Mouse (Mus musculus): Measurements from ENCODE around the gene Gm1673. TPM values are rescaled to one million over a fixed set of nuclear protein-coding genes. Genes with fewer than 3 reads are reported as not detected.
A peak's percentile ranks its signal among the peaks of the same experiment; 100 is the strongest.

Gm1673 gene
- polyA plus RNA-seq, 1 experiment from 2014 or later: 164 TPM

GRCm38 (mm10) chr5:33982731-33983259 lies 438 bp upstream of the Gm1673 start:
- DNase-seq (ENCODE audit: low spot score) (no peak), ATAC-seq (replicated peaks; ENCODE audit: insufficient number of reproducible peaks, low FRiP score, low TSS enrichment, low read depth) (peak; percentile 53)
- WGBS: 3% methylated on average over 25 of the region's 26 CpGs
- H3K4me1 ChIP-seq (ENCODE audit: control insufficient read depth, insufficient read depth, low read length): no peaks in the 10 kb centered on the region; the same call in 1 of the 2 replicates
- H3K36me3 ChIP-seq (replicated peaks; ENCODE audit: control insufficient read depth, insufficient read depth, low read depth, low read length): no peaks in the 10 kb centered on the region
- no peaks in the 10 kb centered on the region; the same call in 1 of the 2 replicates for H3K9me3 ChIP-seq (replicated peaks; ENCODE audit: control insufficient read depth, low read length)
- peak overlapping the region; percentile 94 for H3K4me2 ChIP-seq (ENCODE audit: low read depth, low read length)
- peak overlapping the region; percentile 87 for H3K4me3 ChIP-seq (ENCODE audit: low read depth, low read length)
- H3K27ac ChIP-seq (replicated peaks; ENCODE audit: low read depth, low read length): peak overlapping the region; percentile 70
- peak overlapping the region; percentile 88 for H3K9ac ChIP-seq (replicated peaks; ENCODE audit: low read length)
- H3K27me3 ChIP-seq (ENCODE audit: control insufficient read depth, insufficient read depth, low read length): no peaks in the 10 kb centered on the region

- peaks cover 46% of the 10 kb centered on the region for H3K27me3 ChIP-seq (ENCODE audit: control insufficient read depth, insufficient read depth, low read length)
- no peaks in the 10 kb centered on the region for H3K36me3 ChIP-seq (replicated peaks; ENCODE audit: control insufficient read depth, insufficient read depth, low read depth, low read length)
- H3K27ac ChIP-seq (replicated peaks; ENCODE audit: low read depth, low read length): no peak overlapping the region
- H3K9ac ChIP-seq (replicated peaks; ENCODE audit: low read length): no peak overlapping the region; the same call in 1 of the 2 replicates
- peak overlapping the region; percentile 96 for H3K4me2 ChIP-seq (ENCODE audit: low read depth, low read length)
- WGBS: 30% methylated on average over 28 of the region's 28 CpGs
- peak overlapping the region; percentile 63 for H3K4me3 ChIP-seq (ENCODE audit: low read depth, low read length)
- DNase-seq (ENCODE audit: low spot score): peak; percentile 36
- peaks cover 9% of the 10 kb centered on the region for H3K4me1 ChIP-seq (ENCODE audit: control insufficient read depth, insufficient read depth, low read length)
- ATAC-seq (replicated peaks; ENCODE audit: insufficient number of reproducible peaks, low FRiP score, low TSS enrichment, low read depth): no peak
- no peaks in the 10 kb centered on the region for H3K9me3 ChIP-seq (replicated peaks; ENCODE audit: control insufficient read depth, low read length)
Observed at GRCm38 (mm10) chr5:33994671-33995625, 11.7 kb downstream of the Gm1673 start.

GRCm38 (mm10) chr5:33995843-33996693 lies 12.8 kb downstream of the Gm1673 start, which contains the start of gene Nat8l:
TSS of gene Nat8l (plus strand) at chr5:33995984.
- H3K4me1 ChIP-seq (ENCODE audit: control insufficient read depth, insufficient read depth, low read length): peaks cover 9% of the 10 kb centered on the region
- H3K9me3 ChIP-seq (replicated peaks; ENCODE audit: control insufficient read depth, low read length): no peaks in the 10 kb centered on the region
- peak; percentile 86 for DNase-seq (ENCODE audit: low spot score)
- WGBS: under 1% methylated on average over 80 of the region's 90 CpGs
- peak; percentile 84 for ATAC-seq (replicated peaks; ENCODE audit: insufficient number of reproducible peaks, low FRiP score, low TSS enrichment, low read depth)
- H3K36me3 ChIP-seq (replicated peaks; ENCODE audit: control insufficient read depth, insufficient read depth, low read depth, low read length): no peaks in the 10 kb centered on the region
- H3K27ac ChIP-seq (replicated peaks; ENCODE audit: low read depth, low read length): 0 out of 2 replicates have a peak within 1 kb of the TSS, but pooled peaks have one; percentile 28
- peak within 1 kb of the TSS; percentile 57 for H3K9ac ChIP-seq (replicated peaks; ENCODE audit: low read length)
- peaks cover 46% of the 10 kb centered on the region for H3K27me3 ChIP-seq (ENCODE audit: control insufficient read depth, insufficient read depth, low read length)
- peak within 1 kb of the TSS; percentile 63 for H3K4me3 ChIP-seq (ENCODE audit: low read depth, low read length)
- H3K4me2 ChIP-seq (ENCODE audit: low read depth, low read length): peak within 1 kb of the TSS; percentile 96

- peaks cover 9% of the 10 kb centered on the region for H3K4me1 ChIP-seq (ENCODE audit: control insufficient read depth, insufficient read depth, low read length)
- peak overlapping the region; percentile 63 for H3K4me3 ChIP-seq (ENCODE audit: low read depth, low read length)
- 0 out of 2 replicates have a peak overlapping the region, but pooled peaks have one; percentile 28 for H3K27ac ChIP-seq (replicated peaks; ENCODE audit: low read depth, low read length)
- H3K27me3 ChIP-seq (ENCODE audit: control insufficient read depth, insufficient read depth, low read length): peaks cover 46% of the 10 kb centered on the region
- no peak for DNase-seq (ENCODE audit: low spot score)
- no peaks in the 10 kb centered on the region for H3K9me3 ChIP-seq (replicated peaks; ENCODE audit: control insufficient read depth, low read length)
- ATAC-seq (replicated peaks; ENCODE audit: insufficient number of reproducible peaks, low FRiP score, low TSS enrichment, low read depth): peak; percentile 15; the same call in 1 of the 2 replicates
- H3K36me3 ChIP-seq (replicated peaks; ENCODE audit: control insufficient read depth, insufficient read depth, low read depth, low read length): no peaks in the 10 kb centered on the region
- H3K4me2 ChIP-seq (ENCODE audit: low read depth, low read length): peak overlapping the region; percentile 96
- 0% methylated on average over 54 of the region's 55 CpGs for WGBS
- H3K9ac ChIP-seq (replicated peaks; ENCODE audit: low read length): peak overlapping the region; percentile 57
Observed at GRCm38 (mm10) chr5:33996694-33997045, 13.4 kb downstream of the Gm1673 start.

GRCm38 (mm10) chr5:33997051-33997741 lies 14.0 kb downstream of the Gm1673 start:
- Histone ChIP-seq H3K4me1 (ENCODE audit: control insufficient read depth, insufficient read depth, low read length) (peaks cover 9% of the 10 kb centered on the region), H3K36me3 (replicated peaks; ENCODE audit: control insufficient read depth, insufficient read depth, low read depth, low read length) (no peaks in the 10 kb centered on the region), H3K9me3 (replicated peaks; ENCODE audit: control insufficient read depth, low read length) (no peaks in the 10 kb centered on the region), H3K9ac (replicated peaks; ENCODE audit: low read length) (peak overlapping the region; percentile 57), H3K27ac (replicated peaks; ENCODE audit: low read depth, low read length) (no peak overlapping the region), H3K4me2 (ENCODE audit: low read depth, low read length) (peak overlapping the region; percentile 96), H3K4me3 (ENCODE audit: low read depth, low read length) (peak overlapping the region; percentile 63), H3K27me3 (ENCODE audit: control insufficient read depth, insufficient read depth, low read length) (peaks cover 46% of the 10 kb centered on the region)
- peak; percentile 33 for DNase-seq (ENCODE audit: low spot score)
- ATAC-seq (replicated peaks; ENCODE audit: insufficient number of reproducible peaks, low FRiP score, low TSS enrichment, low read depth): no peak
- WGBS: 2% methylated on average over 72 of the region's 80 CpGs

- Histone ChIP-seq H3K27ac (replicated peaks; ENCODE audit: low read depth, low read length) (no peak overlapping the region), H3K27me3 (ENCODE audit: control insufficient read depth, insufficient read depth, low read length) (peaks cover 46% of the 10 kb centered on the region), H3K9ac (replicated peaks; ENCODE audit: low read length) (no peak overlapping the region), H3K4me3 (ENCODE audit: low read depth, low read length) (peak overlapping the region; percentile 63), H3K9me3 (replicated peaks; ENCODE audit: control insufficient read depth, low read length) (no peaks in the 10 kb centered on the region), H3K4me2 (ENCODE audit: low read depth, low read length) (peak overlapping the region; percentile 96), H3K36me3 (replicated peaks; ENCODE audit: control insufficient read depth, insufficient read depth, low read depth, low read length) (no peaks in the 10 kb centered on the region), H3K4me1 (ENCODE audit: control insufficient read depth, insufficient read depth, low read length) (peaks cover 9% of the 10 kb centered on the region)
- DNase-seq (ENCODE audit: low spot score): no peak
- WGBS: 71% methylated on average over 20 of the region's 20 CpGs
- ATAC-seq (replicated peaks; ENCODE audit: insufficient number of reproducible peaks, low FRiP score, low TSS enrichment, low read depth): no peak
Observed at GRCm38 (mm10) chr5:33997829-33998504, 14.7 kb downstream of the Gm1673 start.

GRCm38 (mm10) chr5:33998505-33998877 lies 15.3 kb downstream of the Gm1673 start:
- no peak for DNase-seq (ENCODE audit: low spot score)
- Histone ChIP-seq H3K27me3 (ENCODE audit: control insufficient read depth, insufficient read depth, low read length) (peaks cover 46% of the 10 kb centered on the region), H3K9ac (replicated peaks; ENCODE audit: low read length) (no peak overlapping the region), H3K36me3 (replicated peaks; ENCODE audit: control insufficient read depth, insufficient read depth, low read depth, low read length) (no peaks in the 10 kb centered on the region), H3K27ac (replicated peaks; ENCODE audit: low read depth, low read length) (no peak overlapping the region), H3K4me1 (ENCODE audit: control insufficient read depth, insufficient read depth, low read length) (peaks cover 9% of the 10 kb centered on the region), H3K4me3 (ENCODE audit: low read depth, low read length) (no peak overlapping the region), H3K9me3 (replicated peaks; ENCODE audit: control insufficient read depth, low read length) (no peaks in the 10 kb centered on the region), H3K4me2 (ENCODE audit: low read depth, low read length) (no peak overlapping the region)
- ATAC-seq (replicated peaks; ENCODE audit: insufficient number of reproducible peaks, low FRiP score, low TSS enrichment, low read depth): no peak
- 74% methylated on average over 3 of the region's 3 CpGs for WGBS
